Mouse (Mus musculus) 416B (cell line): ENCODE results near the gene Numbl.

Source experiments
- DNase-seq: peaks from one replicate; pipeline ENCODE4 v3.0.0; 2011; ENCODE audit warnings: low read depth

Numbl gene

DNA sequence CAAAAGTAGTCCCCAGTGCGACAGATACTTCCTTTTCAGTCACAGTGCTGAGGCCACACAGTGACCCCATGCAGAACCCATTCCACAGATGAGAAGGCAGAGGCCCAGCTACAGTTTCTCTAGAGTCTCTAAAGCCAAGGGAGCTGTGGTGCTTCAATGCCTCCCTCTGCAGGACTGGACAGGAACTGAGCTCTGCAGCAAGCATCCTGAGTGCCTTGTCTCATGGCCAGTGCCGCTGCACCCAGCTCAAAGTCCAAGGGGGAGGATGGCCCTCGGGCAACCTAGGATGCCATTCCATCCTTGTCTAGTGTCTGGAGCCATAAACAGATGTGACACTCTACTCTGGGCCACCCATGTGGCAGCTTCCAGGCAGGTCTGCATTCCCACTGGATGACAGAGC lies 2.5 kb upstream of the Numbl start:
- DNase-seq: peak; percentile 43

DNA sequence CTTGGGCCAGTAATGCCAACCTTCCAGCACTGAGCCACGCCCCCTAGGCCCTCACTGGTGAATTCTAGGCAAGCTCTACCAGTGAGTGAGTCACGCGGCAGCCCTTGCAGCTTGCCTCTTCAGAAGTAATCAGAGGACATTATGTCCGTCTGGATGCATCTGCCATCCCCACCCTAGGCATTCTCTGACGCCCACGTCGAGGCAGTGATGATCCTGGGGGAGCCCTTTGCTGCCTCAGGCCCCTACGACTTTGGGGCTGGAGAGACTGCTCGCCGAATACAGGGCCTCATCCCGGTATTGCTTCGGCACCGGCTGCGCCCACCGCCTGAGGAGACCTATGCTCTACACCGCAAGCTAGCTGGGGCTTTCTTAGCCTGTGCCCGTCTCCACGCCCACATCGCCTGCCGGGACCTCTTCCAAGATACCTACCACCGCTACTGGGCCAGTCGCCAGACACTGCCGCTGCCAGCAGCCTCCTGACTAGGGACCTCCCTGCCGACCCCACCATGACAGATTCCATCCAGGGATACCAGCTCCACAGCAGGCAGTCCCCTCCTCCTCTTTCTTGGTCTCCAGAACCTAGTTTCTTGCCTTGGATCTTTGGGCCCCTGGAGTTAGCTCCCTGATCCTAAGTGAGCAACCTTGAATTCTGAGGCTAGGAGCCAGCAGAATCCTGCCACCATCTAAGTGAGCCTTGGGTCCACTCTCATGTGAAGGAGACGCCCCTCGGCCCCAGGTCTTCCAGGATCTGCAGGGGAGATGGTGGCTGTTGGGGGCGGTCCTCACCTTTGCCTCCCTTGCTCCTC lies 984 bp upstream of the Numbl start:
- DNase-seq: peak; percentile 27

DNA sequence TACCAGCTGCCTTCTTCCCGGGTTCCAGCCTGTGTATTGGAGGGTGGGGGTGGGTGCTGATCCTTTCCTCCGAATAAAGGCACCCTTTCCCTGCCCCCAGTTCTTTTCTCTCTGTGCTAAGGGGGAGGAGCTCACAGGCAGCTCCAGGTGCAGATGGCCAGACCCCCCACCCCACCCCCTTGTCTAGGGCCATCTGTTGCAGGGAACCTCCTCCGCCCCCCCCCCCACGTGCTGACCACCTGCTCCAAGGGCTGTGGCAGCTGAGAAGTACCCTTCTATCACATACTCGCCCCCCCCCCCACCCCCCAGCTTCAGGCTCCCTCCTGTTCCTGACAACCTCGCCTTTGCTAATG lies 405 bp upstream of the Numbl start:
- DNase-seq: no peak

DNA sequence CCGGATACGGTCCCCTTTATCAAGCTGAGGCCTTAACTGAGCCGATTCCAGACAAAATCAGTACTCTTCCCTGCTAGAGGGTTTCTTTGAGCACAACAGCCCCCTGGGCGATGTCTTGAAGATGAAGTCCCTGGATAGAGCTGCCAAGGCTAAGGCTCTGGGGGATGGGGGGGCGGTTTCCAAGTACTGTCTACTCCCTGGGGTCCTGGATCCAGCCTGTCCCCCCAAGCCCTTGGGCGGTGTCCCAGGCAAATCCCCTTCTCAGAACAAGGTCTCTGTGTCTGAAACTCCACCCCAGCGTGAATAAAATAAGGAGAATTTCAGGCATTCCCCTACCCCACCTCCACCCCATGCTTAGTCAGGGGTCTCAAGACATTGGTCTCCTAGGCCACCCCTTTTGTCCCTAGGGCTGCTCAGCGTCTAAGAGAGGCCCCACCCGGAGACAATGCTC lies 1.1 kb downstream of the Numbl start:
- peak; percentile 41 for DNase-seq

DNA sequence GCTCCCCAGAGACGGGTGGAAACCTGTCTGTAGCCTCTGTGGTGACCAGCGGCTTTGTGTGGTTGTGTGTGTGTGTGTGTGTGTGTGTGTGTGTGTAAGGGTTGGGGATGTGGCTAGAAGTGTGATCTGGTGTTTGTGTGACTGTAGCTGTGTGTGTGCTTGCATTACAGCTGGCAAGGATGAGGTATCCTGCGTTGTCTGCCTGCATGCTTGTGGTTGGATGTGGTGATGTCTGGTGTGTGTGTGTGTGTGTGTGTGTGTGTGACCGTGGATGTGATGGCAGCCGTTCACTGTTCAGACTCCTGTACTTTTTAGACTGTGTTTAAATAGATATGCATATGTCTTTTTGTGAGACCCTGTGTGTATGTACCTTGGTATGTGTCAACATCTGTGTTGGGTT lies 1.5 kb downstream of the Numbl start:
- DNase-seq: peak; percentile 71

DNA sequence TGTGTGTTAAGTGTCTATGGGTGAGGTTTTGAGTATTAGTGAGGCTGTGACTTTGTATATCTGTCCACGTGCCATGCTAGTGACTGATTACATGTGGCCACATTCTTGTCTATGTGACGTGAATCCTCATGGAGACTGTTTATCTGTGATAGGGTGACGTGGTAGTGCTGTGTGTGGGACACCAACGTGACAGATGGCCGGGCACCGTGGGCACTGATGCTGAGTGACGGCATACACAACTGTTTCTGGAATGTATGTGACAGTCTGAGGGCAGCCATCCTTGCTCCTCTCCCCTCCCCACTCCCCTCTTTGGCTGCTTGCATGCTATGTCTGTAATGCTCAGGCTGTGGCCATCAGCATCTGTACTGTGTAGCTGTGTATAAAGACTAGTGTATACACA lies 2.6 kb downstream of the Numbl start:
- no peak for DNase-seq

DNA sequence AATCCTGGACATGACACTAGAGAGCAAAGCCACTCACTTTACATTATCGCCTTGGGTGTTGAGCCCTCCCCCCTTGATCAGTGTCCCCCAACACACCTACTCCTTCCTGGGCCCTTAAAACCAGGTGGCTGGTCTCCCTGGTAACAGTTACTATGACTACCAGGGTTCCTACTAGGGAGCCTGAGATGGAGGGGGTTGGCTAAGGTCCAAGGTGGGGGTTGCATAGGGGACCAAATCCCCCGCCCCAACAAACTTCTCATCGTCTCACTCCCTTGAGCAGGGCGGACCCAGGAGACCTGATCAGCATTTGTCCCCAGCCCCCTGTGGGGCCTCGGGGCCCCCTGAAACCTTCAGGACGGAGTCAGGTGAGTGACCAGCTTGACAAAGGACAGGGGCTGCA lies 3.7 kb downstream of the Numbl start:
- no peak for DNase-seq

DNA sequence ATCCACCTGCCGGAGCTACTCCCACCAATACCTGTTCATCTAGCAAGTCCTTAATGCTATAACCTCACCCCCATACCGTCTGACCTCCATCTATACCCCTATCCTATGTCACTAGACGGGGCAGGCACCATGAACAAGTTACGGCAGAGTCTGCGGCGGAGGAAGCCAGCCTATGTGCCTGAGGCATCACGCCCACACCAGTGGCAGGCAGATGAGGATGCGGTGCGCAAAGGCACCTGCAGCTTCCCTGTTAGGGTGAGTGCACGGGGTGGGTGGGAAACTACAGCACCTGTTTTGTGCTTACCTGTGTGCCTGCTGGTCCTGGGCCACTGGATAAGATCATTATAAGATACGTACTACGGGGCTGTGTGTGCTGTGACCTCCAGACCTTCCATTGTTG lies 6.5 kb downstream of the Numbl start:
- no peak for DNase-seq

DNA sequence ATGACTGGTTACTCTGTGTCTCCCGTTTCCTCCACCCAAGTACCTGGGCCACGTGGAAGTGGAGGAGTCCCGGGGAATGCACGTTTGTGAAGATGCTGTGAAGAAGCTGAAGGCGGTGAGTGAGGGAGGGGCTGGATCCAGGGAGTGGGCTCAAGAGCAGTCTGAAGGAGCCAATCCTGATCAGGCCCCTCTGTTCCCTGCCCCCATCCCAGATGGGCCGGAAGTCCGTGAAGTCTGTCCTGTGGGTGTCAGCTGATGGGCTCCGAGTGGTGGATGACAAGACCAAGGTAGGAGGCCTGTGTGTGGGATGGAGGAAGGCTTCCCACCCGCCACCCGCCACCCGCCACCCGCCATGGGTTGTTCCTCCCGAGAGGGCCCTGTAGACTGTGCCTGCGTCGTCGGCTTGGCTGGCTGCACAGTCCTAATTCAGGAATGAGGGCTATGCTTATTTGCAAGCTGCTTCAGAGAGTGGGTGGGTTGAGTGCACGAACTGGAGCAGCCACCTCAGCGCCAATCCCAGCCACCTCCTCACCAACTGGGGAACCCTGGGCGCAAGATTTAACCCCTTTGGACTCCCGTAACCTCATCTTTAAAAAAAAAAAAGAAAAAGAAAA lies 8.4 kb downstream of the Numbl start:
- no peak for DNase-seq

DNA sequence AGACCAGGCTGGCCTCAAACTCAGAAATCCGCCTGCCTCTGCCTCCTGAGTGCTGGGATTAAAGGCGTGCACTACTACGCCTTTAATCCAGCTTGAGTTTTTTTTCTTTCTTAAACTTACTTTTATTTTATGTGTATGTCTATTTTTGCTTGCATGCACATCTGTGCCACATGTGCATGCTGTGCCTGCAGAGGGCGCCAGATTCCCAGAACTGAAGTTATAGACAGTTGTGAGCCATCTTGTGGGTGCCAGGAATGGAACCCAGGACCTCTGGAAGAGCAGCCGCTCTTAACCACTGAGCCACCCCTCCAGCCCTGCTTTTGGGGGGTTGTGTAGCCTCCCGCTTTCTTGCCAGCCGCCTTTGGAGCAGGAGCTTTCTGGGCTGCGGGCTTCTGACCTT lies 13.2 kb downstream of the Numbl start:
- DNase-seq: no peak

DNA sequence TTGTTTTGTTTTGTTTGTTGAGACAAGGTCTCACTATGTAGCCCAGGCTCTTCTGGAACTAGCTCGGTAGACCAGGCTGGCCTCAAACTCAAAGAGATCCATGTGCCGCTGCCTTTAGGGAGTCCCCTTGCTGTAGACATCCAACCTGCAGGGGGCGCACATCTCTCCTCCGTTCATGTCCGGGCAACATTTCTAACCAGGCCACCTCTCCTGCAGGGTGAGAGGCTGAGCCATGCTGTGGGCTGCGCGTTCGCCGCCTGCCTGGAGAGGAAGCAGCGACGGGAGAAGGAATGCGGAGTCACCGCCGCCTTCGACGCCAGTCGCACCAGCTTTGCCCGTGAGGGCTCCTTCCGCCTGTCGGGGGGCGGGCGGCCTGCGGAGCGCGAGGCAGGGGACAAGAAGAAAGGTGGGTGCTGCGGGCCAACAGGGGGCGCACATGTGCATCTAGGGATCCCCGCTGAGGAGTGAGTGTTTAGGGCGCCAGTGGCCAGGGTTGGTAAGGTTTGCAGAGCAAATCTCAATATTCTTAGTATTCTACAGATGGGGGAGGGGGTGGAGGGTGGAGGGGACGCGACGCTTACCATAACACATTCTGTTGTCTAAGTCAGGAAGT lies 15.6 kb downstream of the Numbl start:
- peak; percentile 33 for DNase-seq

DNA sequence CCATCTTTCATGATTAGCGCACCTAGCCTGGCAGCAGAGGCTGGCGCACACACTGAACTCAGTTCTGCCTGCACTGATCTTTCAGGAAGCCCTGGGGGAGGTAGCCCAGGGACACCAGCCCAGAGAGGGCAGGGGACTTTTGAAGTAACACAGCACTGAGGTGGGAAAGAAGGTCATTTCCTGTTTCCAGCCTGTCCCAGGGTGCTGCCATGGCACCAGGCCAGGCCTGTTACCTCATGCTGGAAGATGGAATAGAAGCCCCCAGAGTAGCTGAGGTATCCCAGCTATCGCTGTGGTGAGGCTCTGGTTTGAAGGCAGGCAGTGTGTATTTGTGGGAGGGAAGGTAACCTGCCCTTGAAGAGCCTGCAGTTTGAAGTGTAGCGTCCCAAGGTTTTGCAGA lies 16.7 kb downstream of the Numbl start:
- no peak for DNase-seq

DNA sequence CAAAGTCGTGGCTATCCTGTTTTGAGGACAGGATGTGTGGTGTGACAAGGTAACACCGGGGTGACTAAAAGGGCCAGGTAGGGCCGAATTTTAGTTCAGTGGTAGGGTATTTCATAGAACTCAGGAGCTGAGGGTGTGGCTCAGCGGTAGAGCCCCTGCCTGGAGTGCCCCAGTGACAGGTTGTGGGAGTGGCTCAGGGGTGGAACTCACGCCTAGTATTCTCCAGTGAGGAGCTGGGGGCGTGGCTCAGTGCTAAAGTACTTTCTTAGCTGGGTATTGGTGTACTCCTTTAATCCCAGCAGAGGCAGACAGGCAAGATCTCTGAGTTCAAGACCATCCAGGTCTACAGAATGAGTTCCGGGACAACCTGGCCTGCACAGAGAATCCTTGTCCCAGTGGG lies 17.8 kb downstream of the Numbl start:
- DNase-seq: no peak

DNA sequence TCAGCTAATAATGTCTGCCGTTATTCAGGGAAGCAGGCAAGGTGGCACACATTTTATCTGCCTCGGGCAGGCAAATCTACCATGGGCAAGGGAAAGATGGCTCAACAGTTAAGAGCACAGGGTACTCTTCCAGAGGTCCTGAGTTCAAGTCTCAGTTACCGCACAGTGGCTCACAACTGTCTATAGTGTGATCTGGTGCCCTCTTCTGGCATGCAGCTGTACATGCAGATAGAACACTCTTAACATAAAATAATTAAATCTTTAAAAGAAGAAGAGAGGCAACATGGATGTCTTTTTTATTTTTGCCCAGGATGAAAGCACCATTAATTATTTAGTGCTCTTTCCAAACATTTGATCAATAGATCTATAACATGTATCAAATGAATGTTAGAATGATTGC lies 19.0 kb downstream of the Numbl start:
- peak; percentile 48 for DNase-seq

DNA sequence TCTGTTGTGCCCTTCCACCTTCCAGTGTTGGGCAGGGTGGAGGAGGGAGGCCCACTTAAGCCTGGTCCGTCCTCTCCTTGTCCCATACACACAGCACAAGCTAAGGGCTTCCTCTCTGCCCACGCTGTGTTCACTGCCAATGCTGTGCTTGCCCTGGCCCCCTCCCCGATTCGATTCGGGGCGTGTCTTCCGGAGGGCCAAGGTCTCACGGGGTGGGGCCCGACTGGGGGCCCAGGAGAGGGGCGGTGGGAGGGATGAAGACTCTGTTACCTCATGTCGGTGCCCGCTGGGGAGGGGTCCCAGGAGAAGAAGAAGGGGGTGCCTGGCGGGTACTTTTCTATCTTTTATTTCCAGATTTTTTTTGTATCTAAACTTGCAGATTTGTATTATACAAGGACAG lies 23.5 kb downstream of the Numbl start:
- no peak for DNase-seq

DNA sequence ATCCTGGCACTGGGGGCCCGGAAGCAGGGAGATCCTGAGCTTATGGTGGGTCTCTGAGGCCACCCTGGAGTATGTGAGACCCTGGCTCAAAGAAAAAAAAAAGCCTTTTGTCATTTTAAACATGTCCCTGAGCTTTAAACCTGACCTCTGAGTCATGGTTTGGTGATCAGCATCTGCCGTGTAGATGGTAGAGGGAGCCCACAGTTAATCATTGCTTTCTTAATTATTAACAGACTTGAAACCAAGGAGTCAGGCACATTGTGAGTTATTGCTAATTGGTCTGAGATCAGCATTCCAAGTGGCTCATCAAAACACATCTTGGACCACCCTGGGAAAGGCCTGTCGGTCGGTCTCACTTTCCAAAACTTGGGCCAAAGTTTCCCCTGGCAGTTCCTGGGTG lies 24.0 kb downstream of the Numbl start:
- DNase-seq: no peak

DNA sequence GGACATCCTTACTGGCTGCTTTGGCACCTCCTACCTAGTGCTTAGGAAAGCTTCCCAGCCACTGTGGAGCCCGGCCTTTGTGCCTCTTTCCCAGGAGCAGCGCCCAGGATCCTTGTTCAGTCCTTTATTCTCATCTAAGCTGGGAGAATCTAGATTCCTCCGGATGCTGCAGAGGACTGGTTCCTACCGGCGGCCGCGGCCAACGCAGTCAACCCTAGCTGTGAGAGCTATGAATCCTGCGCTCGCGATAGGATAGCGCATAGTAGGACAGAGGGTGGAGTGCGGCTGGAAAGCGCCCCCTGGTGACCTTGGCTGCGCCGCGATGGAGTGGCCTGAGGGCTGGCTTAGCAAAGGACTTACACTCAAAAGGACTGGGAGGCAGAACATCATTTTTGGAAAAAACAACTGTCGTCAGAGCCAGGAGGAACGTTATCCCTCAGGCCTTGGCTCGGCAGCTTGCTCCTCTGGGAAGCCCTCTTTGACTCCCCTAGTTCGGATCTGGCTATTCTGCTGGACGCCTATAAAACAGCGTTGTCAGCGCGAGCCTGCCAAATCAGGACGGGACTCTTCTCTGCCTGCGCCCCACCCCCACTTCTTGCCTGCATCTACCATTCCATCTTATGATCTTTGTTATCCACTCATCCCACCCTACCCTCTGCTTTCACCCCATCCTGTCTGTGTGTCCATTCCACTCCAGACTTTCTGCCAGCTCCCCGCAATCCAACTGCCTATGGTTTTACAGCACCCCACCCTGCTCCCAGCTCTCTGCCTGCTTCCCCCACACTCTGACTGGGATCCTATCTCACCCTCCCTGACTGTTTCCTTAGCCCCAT lies 26.8 kb downstream of the Numbl start:
- DNase-seq: no peak

DNA sequence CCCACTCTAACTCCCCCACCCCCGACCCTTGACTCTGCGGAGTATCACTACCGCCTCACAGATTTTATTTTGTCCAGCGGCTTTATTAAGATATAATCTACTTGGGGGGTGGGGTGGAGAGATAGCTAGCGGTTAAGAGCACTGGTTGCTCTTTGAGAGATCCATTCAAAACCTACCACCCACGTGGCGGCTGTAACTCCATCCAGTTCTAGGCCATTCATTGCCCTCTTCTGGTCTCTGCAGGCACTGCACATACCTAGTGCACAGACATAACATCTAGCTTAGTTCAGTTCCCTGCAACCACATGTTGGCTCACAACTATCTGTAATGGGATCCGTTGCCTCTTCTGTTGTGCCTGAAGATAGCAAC lies 27.4 kb downstream of the Numbl start:
- DNase-seq: peak; percentile 84

DNA sequence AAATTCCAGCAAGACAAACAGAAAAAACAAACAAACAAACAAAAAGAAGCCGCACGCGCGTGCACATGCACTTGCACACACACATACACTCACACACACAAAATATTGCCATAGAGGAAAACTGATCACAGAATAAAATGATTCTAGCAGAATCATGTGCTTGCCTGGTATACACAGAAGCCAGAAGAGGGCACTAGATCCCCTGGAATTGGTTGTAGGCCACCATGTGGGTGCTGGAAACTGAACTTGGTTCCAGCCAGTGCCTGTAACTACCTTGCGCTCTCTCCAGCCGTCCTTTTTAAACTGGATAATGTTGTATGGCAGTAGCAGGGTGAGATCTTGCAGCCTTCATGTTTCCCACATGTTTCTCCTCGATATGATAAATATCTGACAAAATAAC lies 30.5 kb downstream of the Numbl start:
- DNase-seq: no peak

DNA sequence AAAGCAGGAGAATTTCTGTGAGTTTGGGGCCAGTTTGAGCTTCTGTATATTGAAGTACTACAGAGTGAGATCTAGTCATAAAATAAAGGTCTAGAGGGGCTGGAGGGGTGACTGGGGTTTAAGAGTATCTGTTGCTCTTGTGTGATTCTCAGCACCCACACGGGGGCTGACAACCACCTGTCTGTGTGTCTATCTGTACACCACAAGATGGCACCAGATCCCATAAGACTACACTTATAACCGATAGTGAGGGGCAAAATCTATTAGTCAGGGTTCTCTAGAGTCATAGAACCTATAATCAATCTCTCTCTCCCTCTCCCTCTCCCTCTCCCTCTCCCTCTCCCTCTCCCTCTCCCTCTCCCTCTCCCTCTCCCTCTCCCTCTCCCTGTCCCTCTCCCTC lies 32.3 kb downstream of the Numbl start:
- DNase-seq: no peak

DNA sequence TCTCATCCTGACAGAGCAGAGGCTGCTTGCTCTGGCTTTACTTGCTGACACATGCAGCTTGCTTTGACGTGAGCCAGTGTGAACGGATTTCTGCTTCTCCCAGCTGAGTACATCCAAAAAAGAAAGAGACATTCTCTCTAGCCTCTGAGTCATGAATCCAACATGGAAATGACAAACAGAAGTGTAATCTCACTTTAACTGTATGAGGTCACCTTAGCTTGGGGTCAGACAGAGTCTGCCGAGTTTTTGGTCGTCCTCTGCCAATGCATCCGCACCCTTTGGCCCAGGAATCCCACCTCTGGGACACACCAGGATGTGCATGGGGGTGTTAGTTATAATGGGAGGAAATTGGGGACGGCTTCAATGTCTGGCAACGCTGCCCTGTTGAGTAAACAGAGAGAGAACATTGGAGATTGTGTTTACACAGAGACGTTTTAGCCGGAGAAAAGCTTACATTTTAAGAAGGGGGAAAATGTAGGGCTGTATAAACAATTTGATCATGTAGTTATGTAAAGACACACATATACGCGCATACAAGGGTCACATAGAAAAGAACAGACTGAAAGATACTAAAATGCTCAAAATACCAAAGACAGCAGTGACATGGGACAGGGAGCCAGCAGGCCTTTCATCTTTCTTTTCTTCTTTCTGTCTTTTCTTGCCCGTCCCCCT lies 33.7 kb downstream of the Numbl start:
- DNase-seq: no peak

DNA sequence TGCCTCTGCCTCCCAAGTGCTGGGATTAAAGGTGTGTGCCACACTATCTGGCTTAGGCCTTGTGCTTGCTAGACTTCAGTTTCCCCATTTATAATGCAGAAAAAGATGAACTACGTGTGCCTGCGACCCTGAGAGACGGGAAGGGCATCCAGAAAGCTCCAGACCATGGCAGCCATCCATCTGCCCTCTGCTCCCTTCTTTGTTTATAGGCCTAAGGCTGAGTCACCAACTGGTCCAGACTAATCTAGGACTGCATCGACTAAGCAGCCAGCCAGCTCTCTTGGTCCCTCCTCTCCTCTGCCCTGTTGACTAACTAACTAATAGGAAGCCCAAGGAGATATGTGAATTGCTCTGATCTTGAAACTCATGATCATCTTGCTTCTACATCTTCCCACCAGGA lies 37.7 kb downstream of the Numbl start:
- DNase-seq: no peak
